Mouse (Mus musculus): ENCODE measurements at regions not wholly inside any gene's neighbourhood (a gene's known extent, or its start where the extent isn't known, plus 50 kb on each side); places are given as distances from the start of the nearest gene placed in this dataset.
"Not testable (repeated sequence)": the region's sequence is repeated elsewhere in the genome, so short reads cannot be mapped to it uniquely, and the experiment has no call there.

- DNase-seq (ENCODE audit: low spot score): not testable (repeated sequence)
These were observed 313.5 kb upstream of the Nectin3 start for GRCm38 (mm10) chr16:46811835-46812234.

GRCm38 (mm10) chr16:46807476-46807875 is 309.2 kb upstream of the Nectin3 start:
- no peak for DNase-seq (ENCODE audit: low spot score)

GRCm38 (mm10) chr16:46776367-46776766 is 278.0 kb upstream of the Nectin3 start:
- DNase-seq (ENCODE audit: low spot score): no peak

GRCm38 (mm10) chr16:46769383-46769782 is 271.1 kb upstream of the Nectin3 start:
- no peak for DNase-seq (ENCODE audit: low spot score)

- no peak for DNase-seq (ENCODE audit: low spot score)
These were observed 270.1 kb upstream of the Nectin3 start for GRCm38 (mm10) chr16:46768376-46768775.

GRCm38 (mm10) chr16:46735140-46735539 is 236.8 kb upstream of the Nectin3 start:
- DNase-seq (ENCODE audit: low spot score): no peak

GRCm38 (mm10) chr16:46728424-46728823 is 230.1 kb upstream of the Nectin3 start:
- DNase-seq (ENCODE audit: low spot score): no peak

GRCm38 (mm10) chr16:46723660-46724059 is 225.3 kb upstream of the Nectin3 start:
- no peak for DNase-seq (ENCODE audit: low spot score)

- no peak for DNase-seq (ENCODE audit: low spot score)
These were observed 181.5 kb upstream of the Nectin3 start for GRCm38 (mm10) chr16:46679787-46680186.

- DNase-seq (ENCODE audit: low spot score): no peak
These were observed 171.3 kb upstream of the Nectin3 start for GRCm38 (mm10) chr16:46669590-46669989.

GRCm38 (mm10) chr16:46665566-46665965 is 167.2 kb upstream of the Nectin3 start:
- DNase-seq (ENCODE audit: low spot score): no peak

- DNase-seq (ENCODE audit: low spot score): no peak
These were observed 164.7 kb upstream of the Nectin3 start for GRCm38 (mm10) chr16:46663008-46663407.

GRCm38 (mm10) chr16:46655041-46655440 is 156.7 kb upstream of the Nectin3 start:
- no peak for DNase-seq (ENCODE audit: low spot score)

- no peak for DNase-seq (ENCODE audit: low spot score)
These were observed 127.5 kb upstream of the Nectin3 start for GRCm38 (mm10) chr16:46625807-46626206.

- DNase-seq (ENCODE audit: low spot score): no peak
These were observed 124.9 kb upstream of the Nectin3 start for GRCm38 (mm10) chr16:46623246-46623645.

GRCm38 (mm10) chr16:46619871-46620270 is 121.5 kb upstream of the Nectin3 start:
- DNase-seq (ENCODE audit: low spot score): no peak

GRCm38 (mm10) chr16:46617544-46618335 is 119.4 kb upstream of the Nectin3 start:
- peak; percentile 33 for DNase-seq (ENCODE audit: low spot score)

GRCm38 (mm10) chr16:46616606-46617005 is 118.3 kb upstream of the Nectin3 start:
- DNase-seq (ENCODE audit: low spot score): no peak

GRCm38 (mm10) chr16:46613062-46613818 is 114.9 kb upstream of the Nectin3 start:
- no peak for DNase-seq (ENCODE audit: low spot score)

- no peak for DNase-seq (ENCODE audit: low spot score)
These were observed 107.5 kb upstream of the Nectin3 start for GRCm38 (mm10) chr16:46605879-46606203.

GRCm38 (mm10) chr16:46605001-46605878 is 106.9 kb upstream of the Nectin3 start:
- no peak for DNase-seq (ENCODE audit: low spot score)

GRCm38 (mm10) chr16:46592618-46593253 is 94.4 kb upstream of the Nectin3 start:
- no peak for DNase-seq (ENCODE audit: low spot score)

Measured in yolk sac, embryonic 10.5 days (tissue).